Mouse (Mus musculus) spleen, adult 10 weeks (tissue): ENCODE results near the gene Adnp. TPM values are rescaled to one million over a fixed set of nuclear protein-coding genes. Genes with fewer than 3 reads are reported as not detected.

Experiments
- polyA plus RNA-seq: library from polyadenylated mRNA; stranded (reverse); fragments of 350-450 nt; fragmentation: Illumina TruSeq; extraction: RNeasy Lipid Tissue Mini Kit (QIAGEN cat#74804); gene quantifications from one replicate; pipeline ENCODE4 v1.2.3, GENCODE M21; 2015; ENCODE audit warnings: low replicate concordance; ENCODE audit not compliant: insufficient read depth

Gene Adnp
- polyA plus RNA-seq: 21.4 TPM

GRCm38 (mm10) chr2:168206725-168207644 lies at the start of gene Adnp:
Gene Adnp, minus strand, starts transcription at chr2:168207112.

GRCm38 (mm10) chr2:168230026-168230728 lies 23.3 kb upstream of the Adnp start, which contains the start of the genes Gm20716, Dpm1 and Mocs3:
Gene Gm20716, minus strand, starts transcription at chr2:168230364.
Gene Dpm1, minus strand, starts transcription at chr2:168230591.
Gene Mocs3, plus strand, starts transcription at chr2:168230622.

Other genes starting within 250 kb of the Adnp start
- 0.37 TPM for gene Ripor3, start 196.5 kb downstream of the Adnp start, polyA plus RNA-seq
- 1.4 TPM for gene Pard6b, start 126.1 kb downstream of the Adnp start, polyA plus RNA-seq
- 90.6 TPM for gene Gm20716, start 23.3 kb upstream of the Adnp start, polyA plus RNA-seq
- 74.1 TPM for gene Dpm1, start 23.5 kb upstream of the Adnp start, polyA plus RNA-seq
- gene Mocs3, start 23.5 kb upstream of the Adnp start, polyA plus RNA-seq: 4.4 TPM
- gene Kcng1, start 74.6 kb upstream of the Adnp start, polyA plus RNA-seq: not detected